Mouse (Mus musculus) spleen, adult 18-20 months (tissue): ENCODE measurements at regions not wholly inside any gene's neighbourhood (a gene's known extent, or its start where the extent isn't known, plus 50 kb on each side); places are given as distances from the start of the nearest gene placed in this dataset.
A peak's percentile ranks its signal among the peaks of the same experiment; 100 is the strongest.

ENCODE experiments used
- DNase-seq, 2 experiments: peaks; one replicate each; pipeline ENCODE4 v3.0.0; 2022; ENCODE audit warnings: mixed read lengths in 2 of 2

DNA sequence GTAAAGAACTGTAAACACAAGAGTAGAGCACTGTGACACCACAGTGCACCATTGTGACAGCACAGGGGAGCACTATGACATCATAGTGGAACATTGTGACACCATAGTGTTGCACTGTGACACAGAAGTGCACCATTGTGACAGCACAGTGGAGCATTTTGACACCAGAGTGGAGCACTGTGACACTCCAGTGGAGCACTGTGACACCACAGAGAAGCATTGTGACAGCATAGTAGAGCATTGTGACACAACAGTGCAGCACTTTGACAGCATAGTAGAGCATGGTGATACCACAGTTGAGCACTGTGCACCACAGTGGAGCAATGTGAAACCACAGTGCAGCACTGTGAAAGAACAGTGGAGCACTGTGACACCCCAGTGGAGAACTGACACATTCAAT, 2750.4 kb upstream of the Gm8797 start:
- DNase-seq = peak in 1 of 2 experiments; percentile 2

- DNase-seq = no peak
Observed at GRCm38 (mm10) chr3:3001224-3001623, 2749.4 kb upstream of the Gm8797 start.

- no peak for DNase-seq
Observed at GRCm38 (mm10) chr3:3001639-3002038, 2749.0 kb upstream of the Gm8797 start.

GRCm38 (mm10) chr3:3003425-3003824, 2747.2 kb upstream of the Gm8797 start:
- peak in 1 of 2 experiments; percentile 1 for DNase-seq

GRCm38 (mm10) chr3:3011111-3011510, 2739.5 kb upstream of the Gm8797 start:
- peak in 1 of 2 experiments; percentile 1 for DNase-seq

DNA sequence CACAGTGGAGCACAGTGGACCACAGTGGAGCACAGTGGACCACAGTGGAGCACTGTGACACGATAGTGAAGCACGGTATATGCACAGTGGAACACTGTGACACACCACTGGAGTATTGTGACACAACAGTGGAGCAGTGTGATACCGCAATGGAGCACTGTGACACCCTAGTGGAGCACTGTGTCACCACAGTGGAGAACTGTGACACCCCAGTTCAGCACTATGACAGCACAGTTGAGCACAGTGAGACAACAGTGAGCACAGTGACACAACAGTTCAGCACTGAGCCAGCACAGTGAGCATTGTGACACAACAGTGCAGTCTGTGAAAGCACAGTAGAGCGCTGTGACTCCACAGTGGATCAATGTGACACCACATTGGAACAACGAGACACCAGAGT, 2737.7 kb upstream of the Gm8797 start:
- peak in 1 of 2 experiments; percentile 3 for DNase-seq

DNA sequence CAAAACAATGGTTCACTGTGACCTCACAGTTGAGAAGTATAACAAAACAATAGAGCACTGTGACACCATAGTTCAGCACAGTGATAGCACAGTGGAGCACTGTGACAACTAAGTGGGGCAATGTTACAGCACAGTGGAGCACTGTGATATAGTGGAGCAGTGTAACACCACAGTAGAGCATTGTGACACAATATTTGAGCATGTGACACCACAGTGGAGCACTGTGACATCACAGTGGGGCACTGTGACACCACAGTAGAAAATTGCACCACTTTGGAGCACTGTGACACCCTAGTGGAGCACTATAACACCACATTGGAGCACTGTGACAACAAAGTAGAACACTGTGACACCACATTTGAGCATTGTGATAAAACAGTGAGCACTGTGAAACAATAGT, 2735.6 kb upstream of the Gm8797 start:
- DNase-seq = no peak

- DNase-seq = no peak
Observed at GRCm38 (mm10) chr3:3016572-3016971, 2734.0 kb upstream of the Gm8797 start.

- DNase-seq = no peak
Observed at GRCm38 (mm10) chr3:3032793-3033192, 2717.8 kb upstream of the Gm8797 start.
